Comparison of ENCODE assay signal across 22 mouse cellular contexts in the genomic region with DNA sequence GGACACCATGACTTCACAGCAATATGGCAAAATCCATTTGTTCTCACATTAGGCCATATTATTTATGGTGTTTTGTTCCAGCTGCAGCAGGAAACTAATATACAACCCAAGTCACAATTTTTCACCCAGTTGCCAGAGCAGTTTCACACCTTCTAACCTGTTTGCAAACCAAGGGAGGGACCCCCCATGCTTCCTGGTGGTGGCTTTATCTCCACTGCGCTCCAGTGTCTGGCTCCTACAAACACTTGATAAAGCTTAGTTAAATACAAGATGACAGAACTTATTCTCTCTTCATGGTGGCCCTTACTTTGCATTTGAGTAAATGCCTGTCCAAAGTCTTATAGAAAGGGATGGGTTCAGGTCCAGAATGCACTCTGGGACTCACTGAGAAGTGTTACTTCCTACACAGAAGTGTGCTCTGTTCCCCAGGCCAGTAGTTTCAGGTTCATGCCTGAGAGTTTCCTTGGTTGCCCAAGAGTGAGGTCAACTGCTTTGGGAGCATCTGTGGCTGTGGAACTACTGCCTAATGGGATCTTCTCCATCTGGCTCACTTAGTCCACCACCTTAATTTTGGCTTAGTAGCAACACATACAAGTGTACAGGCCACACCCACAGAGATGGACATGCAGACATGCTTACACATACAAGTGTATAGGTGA.
A peak's percentile ranks its signal among the peaks of the same experiment; 100 is the strongest.
DNase-seq lines count a peak whose midpoint lies in the region; ATAC-seq and TF ChIP-seq lines count a peak whose summit lies in the region.
"Had no signal": no experiment of that assay in that cellular context is flagged by ENCODE, and none has a peak within 500 bp of the region (broad histone marks: within the 10 kb centered on the region; RNA-seq: fewer than 3 reads in every experiment).

No protein-coding gene starts in this region.

- no peaks in the 10 kb centered on the region for H3K79me2 ChIP-seq in macrophage (ENCODE audit: inconsistent target)

- 63% methylated on average over 1 of the region's 1 CpGs for WGBS in heart, embryonic 15.5 days
- 71% methylated on average over 1 of the region's 1 CpGs for WGBS in liver, postnatal 0 days (ENCODE audit: insufficient replicate concordance)
- WGBS in liver, embryonic 12.5 days (ENCODE audit: insufficient replicate concordance), result 60% methylated on average over 1 of the region's 1 CpGs
- WGBS in macrophage (ENCODE audit: missing documents), result 100% methylated on average over 1 of the region's 1 CpGs
- WGBS in stomach, postnatal 0 days, result 71% methylated on average over 1 of the region's 1 CpGs
- WGBS in hindbrain, embryonic 10.5 days, result 80% methylated on average over 1 of the region's 1 CpGs

- no peak for ATAC-seq in heart, embryonic 15.5 days (replicated peaks; ENCODE audit: insufficient number of reproducible peaks, insufficient read depth, low FRiP score, low read depth)
- ATAC-seq in liver, postnatal 0 days, result peak; percentile 15; the same call in 1 of the 2 replicates
- ATAC-seq in liver, embryonic 12.5 days, result no peak
- peak; percentile 28 for ATAC-seq in stomach, postnatal 0 days (ENCODE audit: low FRiP score, low TSS enrichment)
- ATAC-seq: CD4-positive, CD25-positive, alpha-beta regulatory T cell, adult 4 months; forebrain, postnatal 0 days; midbrain, embryonic 15.5 days had no signal

- no peak overlapping the region for H3K4me3 ChIP-seq in heart, embryonic 15.5 days
- H3K4me3 ChIP-seq in liver, postnatal 0 days (ENCODE audit: low read depth, low read length), result no peak overlapping the region
- H3K4me3 ChIP-seq in liver, embryonic 12.5 days, result no peak overlapping the region
- H3K4me3 ChIP-seq in macrophage (ENCODE audit: inconsistent target), result no peak overlapping the region
- no peak overlapping the region for H3K4me3 ChIP-seq in stomach, postnatal 0 days (ENCODE audit: low read depth, low read length)
- no peak overlapping the region for H3K4me3 ChIP-seq in hindbrain, embryonic 10.5 days
- H3K4me3 ChIP-seq: forebrain, embryonic 10.5 days; heart, embryonic 13.5 days; kidney, embryonic 15.5 days; megakaryocyte, embryonic 14.5 days; midbrain, embryonic 15.5 days; neural tube, embryonic 15.5 days had no signal

- no peak for TF ChIP-seq EP300 in liver, postnatal 0 days (IDR thresholded peaks at IDR 0.05; ENCODE audit: low read depth)
- no peak for TF ChIP-seq EP300 in stomach, postnatal 0 days (optimal IDR thresholded peaks at IDR 0.05)

- no peaks in the 10 kb centered on the region for H3K27me3 ChIP-seq in heart, embryonic 15.5 days
- H3K27me3 ChIP-seq in liver, postnatal 0 days (ENCODE audit: insufficient read depth, low read length), result no peaks in the 10 kb centered on the region
- no peaks in the 10 kb centered on the region for H3K27me3 ChIP-seq in liver, embryonic 12.5 days (replicated peaks)
- no peaks in the 10 kb centered on the region for H3K27me3 ChIP-seq in stomach, postnatal 0 days (ENCODE audit: control insufficient read depth, insufficient read depth, low read length)
- H3K27me3 ChIP-seq in hindbrain, embryonic 10.5 days (ENCODE audit: insufficient read depth, poor library complexity, severe bottlenecking), result no peaks in the 10 kb centered on the region
- H3K27me3 ChIP-seq: heart, embryonic 13.5 days; kidney, embryonic 15.5 days; megakaryocyte, embryonic 14.5 days; midbrain, embryonic 15.5 days; neural tube, embryonic 15.5 days had no signal

- DNase-seq in heart, adult 11 months, result no peak
- DNase-seq in liver, postnatal 0 days, result no peak
- DNase-seq in stomach, postnatal 0 days (ENCODE audit: low spot score), result no peak
- no peak for DNase-seq in hindbrain, embryonic 10.5 days (ENCODE audit: low spot score)
- no peak for DNase-seq in adrenal gland, postnatal 4 days (ENCODE audit: low spot score in 2 of 2)
- DNase-seq: cerebellum, adult 11 months; cerebellum, postnatal 36 days; forebrain, postnatal 0 days; liver; spleen, adult 18-20 months; thymus, adult 2 months had no signal

- no peak overlapping the region for H3K4me2 ChIP-seq in heart, embryonic 15.5 days
- no peak overlapping the region for H3K4me2 ChIP-seq in liver, postnatal 0 days (ENCODE audit: low read depth, low read length)
- H3K4me2 ChIP-seq in liver, embryonic 12.5 days, result no peak overlapping the region
- H3K4me2 ChIP-seq in stomach, postnatal 0 days (replicated peaks; ENCODE audit: low read depth), result no peak overlapping the region
- H3K4me2 ChIP-seq: heart, embryonic 13.5 days; kidney, embryonic 15.5 days; lung, embryonic 14.5 days; midbrain, embryonic 15.5 days; neural tube, embryonic 15.5 days had no signal

- TF ChIP-seq CTCF in liver, postnatal 0 days (IDR thresholded peaks at IDR 0.05; ENCODE audit: low read depth), result no peak
- TF ChIP-seq CTCF in stomach, postnatal 0 days (IDR thresholded peaks at IDR 0.05; ENCODE audit: low read depth), result no peak

- 0 out of 2 replicates have a peak, but pooled peaks cover 2% of the 10 kb centered on the region for H3K4me1 ChIP-seq in heart, embryonic 15.5 days (replicated peaks)
- no peaks in the 10 kb centered on the region for H3K4me1 ChIP-seq in liver, postnatal 0 days (ENCODE audit: insufficient read depth)
- H3K4me1 ChIP-seq in liver, embryonic 12.5 days, result no peaks in the 10 kb centered on the region
- H3K4me1 ChIP-seq in stomach, postnatal 0 days (replicated peaks; ENCODE audit: control insufficient read depth, insufficient read depth), result no peaks in the 10 kb centered on the region
- no peaks in the 10 kb centered on the region for H3K4me1 ChIP-seq in hindbrain, embryonic 10.5 days (replicated peaks)
- H3K4me1 ChIP-seq: forebrain, embryonic 10.5 days; kidney, embryonic 15.5 days; megakaryocyte, embryonic 14.5 days; midbrain, embryonic 15.5 days; neural tube, embryonic 15.5 days had no signal

- H3K9ac ChIP-seq in heart, embryonic 15.5 days, result no peak overlapping the region
- no peak overlapping the region for H3K9ac ChIP-seq in liver, postnatal 0 days (replicated peaks)
- H3K9ac ChIP-seq in liver, embryonic 12.5 days, result no peak overlapping the region
- no peak overlapping the region for H3K9ac ChIP-seq in stomach, postnatal 0 days (ENCODE audit: low read length)
- H3K9ac ChIP-seq: forebrain, postnatal 0 days; heart, embryonic 13.5 days; kidney, embryonic 15.5 days; lung, embryonic 14.5 days; midbrain, embryonic 15.5 days; neural tube, embryonic 15.5 days had no signal

- no peaks in the 10 kb centered on the region for H3K9me3 ChIP-seq in heart, embryonic 15.5 days (replicated peaks)
- no peaks in the 10 kb centered on the region for H3K9me3 ChIP-seq in liver, postnatal 0 days (ENCODE audit: low read length)
- no peaks in the 10 kb centered on the region for H3K9me3 ChIP-seq in liver, embryonic 12.5 days (replicated peaks)
- no peaks in the 10 kb centered on the region for H3K9me3 ChIP-seq in stomach, postnatal 0 days (ENCODE audit: control insufficient read depth, low read length)
- H3K9me3 ChIP-seq in hindbrain, embryonic 10.5 days, result no peaks in the 10 kb centered on the region
- H3K9me3 ChIP-seq: forebrain, embryonic 10.5 days; heart, embryonic 13.5 days; kidney, embryonic 15.5 days; midbrain, embryonic 15.5 days; neural tube, embryonic 15.5 days had no signal

- H3K27ac ChIP-seq in heart, embryonic 15.5 days, result peak overlapping the region; percentile 44; the same call in 1 of the 2 replicates
- no peak overlapping the region for H3K27ac ChIP-seq in liver, postnatal 0 days (ENCODE audit: low read depth)
- no peak overlapping the region for H3K27ac ChIP-seq in liver, embryonic 12.5 days
- H3K27ac ChIP-seq in macrophage, result peak overlapping the region; percentile 82
- peak overlapping the region; percentile 73 for H3K27ac ChIP-seq in stomach, postnatal 0 days (replicated peaks)
- no peak overlapping the region for H3K27ac ChIP-seq in hindbrain, embryonic 10.5 days
- H3K27ac ChIP-seq: forebrain, embryonic 10.5 days; heart, embryonic 13.5 days; kidney, embryonic 15.5 days; midbrain, embryonic 15.5 days; neural tube, embryonic 15.5 days had no signal

- no peaks in the 10 kb centered on the region for H3K36me3 ChIP-seq in heart, embryonic 15.5 days
- H3K36me3 ChIP-seq in liver, postnatal 0 days (replicated peaks; ENCODE audit: insufficient read depth, low read length), result no peaks in the 10 kb centered on the region
- no peaks in the 10 kb centered on the region for H3K36me3 ChIP-seq in liver, embryonic 12.5 days
- no peaks in the 10 kb centered on the region for H3K36me3 ChIP-seq in macrophage (ENCODE audit: inconsistent target)
- H3K36me3 ChIP-seq in stomach, postnatal 0 days (ENCODE audit: control insufficient read depth, insufficient read depth, low read length), result no peaks in the 10 kb centered on the region
- no peaks in the 10 kb centered on the region for H3K36me3 ChIP-seq in hindbrain, embryonic 10.5 days
- H3K36me3 ChIP-seq: forebrain, embryonic 10.5 days; heart, embryonic 13.5 days; kidney, embryonic 15.5 days; midbrain, embryonic 15.5 days; neural tube, embryonic 15.5 days had no signal

Comparison
In these comparisons a context has a peak if more than half of its experiments do, and no peak if none do; other contexts are left out.
1. ATAC-seq: peak in liver, postnatal 0 days (single experiment) and stomach, postnatal 0 days (single experiment); none in heart, embryonic 15.5 days (single experiment) and liver, embryonic 12.5 days (single experiment).
2. H3K27ac ChIP-seq: peak in heart, embryonic 15.5 days (single experiment), macrophage (single experiment) and stomach, postnatal 0 days (single experiment); none in liver, postnatal 0 days (single experiment), liver, embryonic 12.5 days (single experiment) and hindbrain, embryonic 10.5 days (single experiment).